Mouse (Mus musculus): ENCODE results near the gene Tex22.

GRCm38 (mm10) chr12:113049836-113050235 is 24.5 kb upstream of the Tex22 start:
- no peak for TF ChIP-seq POLR2A (IDR thresholded peaks at IDR 0.05; ENCODE audit: borderline replicate concordance, control insufficient read depth, low read depth, low read length)
- no peak for TF ChIP-seq CTCF (IDR thresholded peaks at IDR 0.05; ENCODE audit: control insufficient read depth, insufficient read depth, low read length)
